Mouse (Mus musculus): ENCODE results near the gene Mul1.

GRCm38 (mm10) chr4:138456536-138456935, 22.1 kb downstream of the Mul1 start:
- TF ChIP-seq POLR2A (IDR thresholded peaks at IDR 0.05; ENCODE audit: extremely low read depth, insufficient read depth, low read length): no peak
- TF ChIP-seq CTCF (IDR thresholded peaks at IDR 0.05; ENCODE audit: low read depth, low read length): no peak

Data from liver, adult 2 months (tissue).